Mouse (Mus musculus) kidney, postnatal 36 days (tissue): ENCODE measurements around the gene C2cd5.
"Not testable (repeated sequence)": the region's sequence is repeated elsewhere in the genome, so short reads cannot be mapped to it uniquely, and the experiment has no call there.

ENCODE experiments used
- DNase-seq, 2 experiments: peaks; one replicate each; pipeline ENCODE4 v3.0.0; 2021 to 2022; ENCODE audit warnings: mixed read lengths in 2 of 2

C2cd5 gene

DNA sequence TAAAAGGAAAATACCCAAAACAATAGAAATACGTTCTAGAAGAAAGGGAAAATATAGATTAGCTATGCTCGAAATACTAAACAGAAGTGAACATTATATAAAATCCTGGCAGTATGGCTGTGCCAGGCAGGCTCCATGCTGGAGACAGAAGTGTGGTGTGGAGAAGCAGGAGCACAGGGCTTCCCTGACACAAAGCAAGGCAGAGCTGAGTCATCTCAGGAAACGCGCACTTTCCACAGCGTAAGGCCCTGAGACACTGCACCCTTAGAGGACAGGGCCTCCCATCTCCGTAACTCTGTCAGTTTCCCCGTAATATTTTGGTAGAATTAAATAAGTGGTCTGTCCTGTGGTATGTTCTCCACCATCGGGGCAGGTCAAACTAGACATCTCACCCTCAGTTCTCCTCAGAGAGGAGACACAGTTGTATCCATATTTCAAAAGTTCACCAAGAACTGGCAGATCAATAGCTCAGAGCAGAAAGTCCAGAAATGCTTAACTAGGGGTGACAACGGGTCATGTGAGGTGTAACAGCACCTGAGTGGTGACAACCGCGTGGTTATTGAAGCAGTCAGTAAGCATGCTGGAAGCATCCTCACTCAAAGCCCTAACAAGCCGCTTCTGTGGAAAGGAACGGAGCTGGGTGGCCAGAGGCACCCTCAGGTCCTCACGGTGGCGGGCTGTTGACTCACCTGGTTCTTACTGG lies 87.3 kb downstream of the C2cd5 start:
- no peak for DNase-seq

DNA sequence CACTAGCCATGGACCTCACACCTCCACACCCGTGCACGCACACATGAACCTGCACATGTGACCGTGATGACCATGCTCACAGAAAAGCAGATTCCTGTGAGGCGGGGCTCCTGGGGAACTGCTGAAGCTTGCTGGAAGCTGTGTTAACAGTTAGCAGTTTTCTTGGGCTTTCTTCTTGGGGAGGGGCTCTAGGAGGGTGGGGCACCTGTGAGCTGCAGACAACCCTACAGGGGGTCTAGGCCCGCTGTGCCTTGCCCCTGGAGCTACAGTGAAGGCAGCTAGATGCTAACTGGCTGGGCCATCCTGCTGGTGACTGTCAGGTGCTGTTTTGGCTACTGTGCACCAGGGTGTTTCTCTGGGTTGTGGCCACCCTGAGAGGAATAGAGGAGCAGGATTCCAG lies 91.1 kb downstream of the C2cd5 start:
- no peak for DNase-seq

DNA sequence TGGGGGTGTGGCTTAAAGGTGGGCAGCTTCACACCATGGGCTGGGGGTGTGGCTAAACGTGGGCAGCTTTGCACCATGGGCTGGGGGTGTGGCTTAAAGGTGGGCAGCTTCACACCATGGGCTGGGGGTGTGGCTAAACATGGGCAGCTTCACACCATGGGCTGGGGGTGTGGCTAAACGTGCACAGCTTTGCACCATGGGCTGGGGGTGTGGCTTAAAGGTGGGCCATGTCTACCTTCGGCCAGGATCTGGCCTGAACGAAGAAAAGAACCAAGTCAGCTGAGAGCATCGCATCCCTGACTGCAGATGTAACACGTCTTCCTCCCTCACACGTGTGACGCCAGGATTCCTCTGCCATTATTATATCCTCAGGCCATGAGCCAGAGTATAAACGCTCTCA lies 94.7 kb downstream of the C2cd5 start:
- not testable (repeated sequence) for DNase-seq

DNA sequence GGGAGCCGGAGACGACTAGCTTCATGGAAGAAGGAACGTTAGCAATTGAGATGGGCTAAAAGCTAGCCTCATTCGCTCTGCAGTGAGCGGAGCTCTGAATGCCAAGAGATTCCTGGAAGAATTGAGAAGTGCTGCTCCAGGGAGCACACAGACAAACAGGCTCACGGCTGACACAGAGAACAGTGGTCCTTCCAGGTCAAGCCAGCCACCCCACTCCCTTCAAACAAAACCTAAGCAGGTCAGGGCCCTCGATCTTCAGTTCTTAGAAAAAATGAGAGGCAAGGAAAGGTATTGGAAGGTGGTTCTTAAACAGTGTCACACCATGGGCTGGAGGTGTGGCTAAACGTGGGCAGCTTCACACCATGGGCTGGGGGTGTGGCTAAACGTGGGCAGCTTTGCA lies 95.1 kb downstream of the C2cd5 start:
- no peak for DNase-seq

DNA sequence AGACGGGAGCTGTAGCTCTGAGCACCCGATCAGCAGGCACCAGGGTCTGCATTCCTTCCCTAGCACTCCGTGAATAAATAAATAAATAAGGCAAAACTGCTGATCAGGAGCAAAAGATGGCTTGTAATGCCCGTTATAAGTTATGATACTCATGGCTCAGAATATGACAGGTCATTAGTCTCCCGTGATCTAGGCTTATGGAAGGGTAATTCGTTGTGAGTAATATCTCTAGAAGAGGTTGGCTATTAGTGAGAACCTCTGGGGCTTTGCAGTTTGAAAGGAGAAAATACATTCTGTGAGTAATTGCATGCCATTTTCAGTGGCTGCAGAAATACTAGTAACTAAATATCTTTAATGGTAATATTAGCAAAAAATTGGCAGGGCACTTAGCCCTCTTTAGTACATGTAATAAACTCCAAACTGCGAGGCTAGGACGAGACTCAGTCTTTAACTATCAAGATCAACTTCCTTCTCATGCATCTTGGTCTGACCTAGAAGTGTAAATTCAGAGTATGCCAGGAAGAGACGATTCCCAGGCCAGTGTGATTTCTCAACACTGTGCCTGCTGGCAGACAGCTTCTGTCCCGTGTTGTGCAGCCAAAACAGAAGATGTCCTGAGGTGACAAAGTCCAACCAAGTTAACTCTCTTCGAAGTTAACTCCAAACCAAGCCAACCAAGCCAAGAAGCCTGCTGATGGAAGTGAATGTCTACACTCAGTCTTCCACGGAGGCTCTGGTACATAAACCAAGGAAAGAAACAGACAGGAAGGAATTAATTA lies 101.5 kb downstream of the C2cd5 start:
- peak; percentile 66 to 80 for DNase-seq

DNA sequence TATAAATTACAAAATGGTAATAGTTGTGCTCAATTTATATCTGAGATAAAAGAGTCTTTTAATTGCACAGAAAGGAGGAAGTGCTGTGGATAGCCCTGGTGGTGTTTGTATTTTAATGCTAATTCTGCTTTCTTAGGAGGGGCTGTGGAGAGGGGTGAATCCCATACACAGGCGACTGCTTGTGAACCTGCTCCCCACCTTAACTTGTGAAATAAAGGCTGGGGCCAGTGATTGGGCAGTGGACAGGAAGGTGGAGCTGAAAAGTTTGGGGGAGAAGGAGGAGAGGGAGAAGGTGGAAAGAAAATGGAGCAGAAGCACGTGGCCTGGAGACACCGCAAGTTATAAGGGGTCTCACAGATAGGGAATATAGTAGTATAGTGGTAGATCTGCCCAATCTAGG lies 103.1 kb downstream of the C2cd5 start:
- no peak for DNase-seq

DNA sequence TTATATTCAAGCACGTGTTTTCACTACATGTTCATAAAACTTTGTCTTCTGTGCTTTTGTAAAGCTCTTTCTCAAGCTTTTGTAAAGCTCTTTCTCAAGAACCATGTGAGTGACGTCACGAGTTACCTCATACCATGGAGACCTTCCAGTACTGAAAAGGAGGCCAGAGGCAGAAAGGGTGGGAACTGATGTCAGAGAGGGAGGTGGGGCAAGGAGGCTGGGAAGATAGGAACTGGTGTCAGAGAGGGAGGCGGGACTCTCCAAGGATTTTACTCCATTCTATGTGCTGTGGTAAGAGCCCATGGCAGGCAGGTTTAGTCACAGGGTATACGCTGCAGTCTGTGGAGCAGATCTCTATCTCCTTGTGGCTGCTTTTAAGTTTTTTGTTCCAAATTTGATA lies 104.4 kb downstream of the C2cd5 start:
- DNase-seq: no peak

DNA sequence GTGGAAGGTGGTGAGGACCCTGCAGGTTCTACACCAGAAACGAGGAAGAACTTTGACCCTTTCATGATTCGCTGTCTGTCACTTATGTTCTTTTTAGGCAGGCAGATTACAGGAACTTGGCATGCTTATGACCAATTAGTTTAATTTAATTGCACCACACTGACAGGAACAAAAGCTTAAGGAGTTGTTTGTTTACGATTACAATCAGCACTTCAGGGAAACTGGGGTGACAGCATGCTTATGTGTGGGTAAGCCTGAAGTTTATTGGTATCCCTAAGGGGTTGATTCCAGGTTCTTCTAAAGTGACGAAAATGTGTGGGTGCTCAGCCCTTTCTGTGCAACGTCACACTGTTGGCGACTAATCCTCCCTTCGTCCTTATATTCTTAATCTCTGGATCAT lies 105.1 kb downstream of the C2cd5 start:
- DNase-seq: no peak

DNA sequence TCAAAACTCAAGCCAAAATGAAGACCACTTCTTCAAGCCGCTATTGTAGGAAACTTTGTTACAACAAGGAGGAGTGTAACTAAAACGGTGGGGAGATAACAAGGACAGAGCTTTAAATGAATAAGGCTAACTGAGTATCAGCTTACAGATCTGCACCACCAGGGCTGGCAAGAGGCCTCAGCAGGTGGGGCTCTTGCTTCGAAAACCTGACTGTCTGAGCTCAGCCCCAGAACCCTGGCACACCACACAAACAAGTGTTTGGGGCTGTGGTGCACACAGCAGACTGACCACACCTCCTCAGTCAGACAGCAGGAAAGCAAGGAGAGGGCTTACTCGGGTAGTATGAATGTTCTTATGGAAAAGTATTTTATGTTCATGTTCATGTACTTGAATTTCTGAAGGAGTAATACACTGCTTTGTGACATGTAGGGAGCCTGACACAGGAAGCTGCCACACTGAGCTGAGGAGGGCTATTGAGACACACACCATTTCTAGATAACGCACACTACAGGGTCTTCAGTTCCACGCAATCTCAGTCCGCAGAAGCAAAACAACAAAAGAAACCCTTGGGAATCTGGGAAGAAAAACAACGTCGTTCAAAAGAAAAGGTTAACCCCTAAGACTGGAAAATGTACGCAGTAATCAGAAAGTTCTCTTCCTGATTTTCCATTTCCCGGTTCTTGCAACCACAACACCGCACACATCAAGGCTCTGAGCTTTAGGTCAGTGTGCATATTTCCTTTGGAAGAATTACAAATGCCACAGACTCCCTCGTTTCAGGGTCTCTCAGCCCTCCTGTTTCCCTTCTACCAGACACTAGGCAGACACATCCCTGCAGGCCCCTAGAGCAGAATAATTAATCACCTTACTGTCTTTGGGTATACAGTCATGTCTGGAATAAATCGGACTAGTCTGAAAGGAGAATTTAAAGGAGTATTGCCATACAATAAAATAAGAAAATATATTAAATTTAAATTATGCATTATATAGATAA lies 105.9 kb downstream of the C2cd5 start:
- DNase-seq: peak; percentile 10 to 37

DNA sequence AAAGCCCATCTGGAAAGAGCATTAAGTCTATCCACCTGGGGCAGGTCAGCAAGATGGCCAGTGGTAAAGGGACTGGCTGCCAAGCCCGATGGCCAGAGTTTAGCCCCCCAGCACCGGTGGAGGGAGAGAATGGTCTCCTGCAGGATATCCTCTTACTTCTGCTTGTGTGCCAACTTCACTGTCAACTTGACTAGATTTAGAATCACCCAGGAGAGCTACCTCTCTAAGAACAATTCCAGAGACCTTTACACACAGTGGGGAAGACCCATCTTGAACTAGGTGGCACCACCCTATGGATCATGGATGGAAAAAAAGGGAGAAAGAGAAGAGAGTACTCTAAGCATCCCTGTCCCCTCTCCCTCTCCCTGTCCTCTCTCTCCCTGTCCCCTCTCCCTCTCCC lies 107.0 kb downstream of the C2cd5 start:
- no peak for DNase-seq

DNA sequence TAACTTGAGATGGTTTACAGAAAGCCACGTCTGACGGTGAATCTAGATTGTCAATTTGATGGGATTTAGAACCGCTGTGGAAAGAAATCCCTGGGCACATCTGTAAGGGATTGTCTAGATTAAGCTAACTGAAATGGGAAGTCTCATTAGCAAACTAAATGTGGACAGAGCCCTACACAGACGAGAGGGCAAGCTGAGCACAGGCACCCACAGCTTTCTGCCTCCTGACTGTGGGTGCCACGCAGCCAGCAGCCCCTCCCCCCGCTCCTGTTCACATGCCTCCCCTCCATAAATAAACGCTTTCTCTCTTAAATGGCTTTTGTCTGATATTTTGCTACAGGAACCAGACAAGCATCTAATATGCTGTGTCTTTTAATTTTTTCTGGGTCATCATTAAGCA lies 107.8 kb downstream of the C2cd5 start:
- no peak for DNase-seq

DNA sequence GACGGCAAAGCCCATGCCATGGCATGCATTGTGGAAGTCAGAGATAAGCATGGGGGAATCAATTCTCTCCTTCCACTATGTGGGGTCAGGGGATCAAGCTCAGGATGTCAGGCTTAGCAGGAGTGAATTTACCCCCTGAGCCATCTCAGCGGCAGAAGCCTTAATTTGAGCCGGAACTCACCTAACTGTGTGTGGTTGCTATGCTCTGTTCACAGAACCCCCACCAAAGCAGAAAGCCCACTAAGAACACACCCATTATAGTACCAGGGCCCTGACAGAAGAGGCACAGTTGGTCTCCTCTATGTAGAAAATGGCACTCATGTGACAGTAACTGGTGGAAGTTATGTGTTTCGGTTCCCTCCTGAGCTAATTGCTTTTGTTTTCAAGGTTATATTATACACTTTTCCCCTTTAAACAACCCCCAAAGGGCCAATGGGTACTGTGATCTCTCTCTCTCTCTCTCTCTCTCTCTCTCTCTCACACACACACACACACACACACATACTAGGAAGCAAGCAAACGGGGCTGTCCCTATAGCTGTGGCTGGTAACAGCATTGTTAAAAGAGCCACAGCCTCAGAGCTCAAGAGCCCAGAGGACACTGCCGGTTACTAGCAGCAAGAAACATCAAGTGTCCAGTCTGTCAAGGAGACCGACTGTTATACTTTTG lies 108.4 kb downstream of the C2cd5 start:
- DNase-seq: no peak

DNA sequence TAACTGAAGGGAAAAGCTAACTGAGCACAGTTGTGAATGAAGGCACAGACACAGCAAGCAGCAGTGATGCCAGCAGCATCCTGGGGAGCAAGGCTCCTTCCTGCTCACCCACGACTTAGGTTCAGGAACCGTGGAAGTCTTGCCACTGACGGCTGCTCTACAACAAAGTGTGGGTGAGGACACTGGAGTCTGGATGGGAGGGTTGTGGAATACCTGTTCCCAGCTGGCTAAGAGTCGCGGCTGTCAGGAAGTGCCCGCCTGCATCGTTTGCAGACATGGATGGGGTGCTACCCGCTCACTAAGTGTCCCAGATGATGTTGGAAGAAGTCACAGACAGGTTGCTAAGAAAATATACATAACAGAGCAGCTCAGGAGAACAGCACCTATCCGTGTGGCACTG lies 109.4 kb downstream of the C2cd5 start:
- DNase-seq: no peak

DNA sequence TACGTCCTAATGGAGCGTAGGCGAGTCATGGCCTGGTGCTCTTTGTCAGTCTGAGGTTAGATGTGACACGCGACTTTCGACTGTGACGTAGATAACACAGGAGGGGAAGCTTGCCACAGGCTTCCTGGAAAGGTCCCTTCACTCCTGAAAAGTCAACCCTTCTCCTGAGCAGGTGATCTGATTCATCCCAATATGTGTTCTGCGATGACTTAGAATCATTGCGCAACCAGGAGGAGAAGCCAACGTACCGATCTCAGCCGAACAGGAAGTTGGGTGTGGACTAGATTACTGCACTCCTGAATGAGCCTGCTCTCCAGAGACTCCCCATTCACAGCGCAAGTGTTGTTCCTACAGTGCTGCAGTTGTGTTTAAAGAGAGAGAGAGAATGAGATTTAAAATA lies 110.4 kb downstream of the C2cd5 start:
- DNase-seq: no peak

DNA sequence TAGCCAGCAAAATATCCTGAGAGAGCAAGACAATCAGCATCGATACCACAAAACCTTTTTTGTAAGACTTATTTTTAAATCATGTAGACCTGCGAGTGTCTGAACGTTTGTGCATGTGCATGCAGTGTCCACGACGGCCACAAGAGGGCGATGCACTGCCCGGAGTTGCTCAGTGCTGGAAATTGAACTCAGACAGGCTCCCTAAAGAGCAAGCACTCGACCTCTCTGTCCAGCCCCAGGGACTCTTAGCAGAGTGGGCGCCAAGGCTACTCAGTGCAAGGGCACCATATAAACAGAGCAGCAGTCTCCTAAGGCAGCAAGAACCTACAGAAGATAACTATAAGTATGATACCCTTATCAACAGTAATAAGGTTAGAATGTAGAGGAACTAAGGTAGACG lies 111.2 kb downstream of the C2cd5 start:
- DNase-seq: peak; percentile 61 to 88

DNA sequence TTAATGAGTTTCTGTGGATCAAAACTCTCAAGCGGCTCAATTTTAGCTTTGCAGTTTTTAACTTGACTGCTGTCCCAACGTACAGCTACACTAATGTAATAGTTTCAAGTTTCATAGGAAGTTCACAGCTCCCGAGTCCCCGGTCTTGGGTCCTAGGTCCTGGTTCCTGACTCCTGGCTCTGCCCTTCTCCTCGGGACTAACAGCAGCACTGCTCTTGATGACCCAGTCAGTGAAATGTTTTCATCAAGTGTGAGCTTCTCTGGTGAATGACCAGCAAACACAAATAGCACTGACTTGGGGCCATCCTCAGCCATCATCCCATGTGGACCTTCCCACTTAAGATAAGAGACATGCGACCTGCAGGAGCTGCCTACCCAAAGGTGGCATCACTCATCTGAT lies 111.7 kb downstream of the C2cd5 start:
- DNase-seq: no peak

DNA sequence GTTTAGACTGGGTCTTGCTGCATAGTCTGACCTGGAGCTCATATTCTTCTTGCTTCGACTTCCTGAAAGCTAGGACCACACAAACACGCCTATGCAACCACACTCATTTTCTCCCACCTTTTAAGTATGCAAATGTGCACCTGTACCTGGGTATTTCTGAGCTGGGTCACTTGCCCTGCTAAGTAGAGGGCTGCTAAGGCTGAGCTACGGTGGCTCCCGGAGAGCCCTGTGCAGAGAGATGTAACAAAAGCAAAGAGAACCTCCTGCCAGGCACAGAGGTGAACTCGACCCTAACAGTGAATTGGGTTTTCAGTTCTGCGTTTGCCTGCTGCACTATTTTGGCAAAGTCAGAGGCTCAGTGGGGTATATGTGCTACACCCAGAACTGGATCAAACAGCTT lies 112.3 kb downstream of the C2cd5 start:
- no peak for DNase-seq

DNA sequence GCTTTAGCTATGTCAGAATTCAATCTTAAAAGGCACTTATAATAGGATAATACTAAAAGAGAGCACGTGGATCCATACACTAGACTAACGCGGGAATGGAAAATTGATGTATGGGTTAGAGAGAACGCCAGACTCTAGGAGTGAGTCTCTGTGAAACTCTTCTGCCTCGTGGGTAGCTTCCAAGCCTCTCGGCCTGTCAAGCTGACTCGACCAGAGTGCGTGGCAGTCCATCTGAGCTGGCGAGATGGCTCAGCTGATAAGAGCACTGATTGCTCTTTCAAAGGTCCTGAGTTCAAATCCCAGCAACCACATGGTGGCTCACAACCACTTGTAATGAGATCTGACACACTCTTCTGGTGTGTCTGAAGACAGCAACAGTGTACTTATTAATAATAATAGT lies 113.2 kb downstream of the C2cd5 start:
- DNase-seq: not testable (repeated sequence)

DNA sequence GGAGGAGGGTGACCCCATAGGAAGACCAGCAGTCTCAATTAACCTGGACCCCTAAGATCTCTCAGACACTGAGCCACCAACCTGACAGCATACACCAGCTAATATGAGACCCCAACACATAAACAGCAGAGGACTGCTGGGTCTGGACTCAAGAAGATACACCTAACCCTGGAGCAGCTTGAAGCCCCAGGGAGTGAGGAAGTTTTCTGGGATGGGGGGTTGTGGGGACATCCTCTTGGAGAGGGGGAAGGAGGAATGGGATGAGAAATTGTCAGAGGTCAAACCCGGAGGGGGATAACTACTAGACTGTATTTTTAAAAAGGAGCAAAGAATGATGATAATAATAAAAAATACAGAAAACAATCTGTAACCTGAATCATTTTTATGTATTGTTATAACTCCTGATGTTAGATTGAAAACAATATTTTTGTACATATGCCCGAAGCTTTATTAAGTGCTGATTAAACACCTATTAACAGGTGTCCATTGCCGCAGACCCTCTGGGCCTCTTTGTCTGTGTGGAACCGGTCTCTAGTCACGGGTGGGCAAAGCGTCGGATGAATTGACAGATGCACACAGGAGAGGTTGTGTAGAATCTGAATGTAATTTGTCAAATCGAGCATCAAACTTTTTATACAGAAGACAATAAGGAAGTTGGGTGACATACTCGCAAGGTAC lies 114.2 kb downstream of the C2cd5 start:
- DNase-seq: not testable (repeated sequence)

DNA sequence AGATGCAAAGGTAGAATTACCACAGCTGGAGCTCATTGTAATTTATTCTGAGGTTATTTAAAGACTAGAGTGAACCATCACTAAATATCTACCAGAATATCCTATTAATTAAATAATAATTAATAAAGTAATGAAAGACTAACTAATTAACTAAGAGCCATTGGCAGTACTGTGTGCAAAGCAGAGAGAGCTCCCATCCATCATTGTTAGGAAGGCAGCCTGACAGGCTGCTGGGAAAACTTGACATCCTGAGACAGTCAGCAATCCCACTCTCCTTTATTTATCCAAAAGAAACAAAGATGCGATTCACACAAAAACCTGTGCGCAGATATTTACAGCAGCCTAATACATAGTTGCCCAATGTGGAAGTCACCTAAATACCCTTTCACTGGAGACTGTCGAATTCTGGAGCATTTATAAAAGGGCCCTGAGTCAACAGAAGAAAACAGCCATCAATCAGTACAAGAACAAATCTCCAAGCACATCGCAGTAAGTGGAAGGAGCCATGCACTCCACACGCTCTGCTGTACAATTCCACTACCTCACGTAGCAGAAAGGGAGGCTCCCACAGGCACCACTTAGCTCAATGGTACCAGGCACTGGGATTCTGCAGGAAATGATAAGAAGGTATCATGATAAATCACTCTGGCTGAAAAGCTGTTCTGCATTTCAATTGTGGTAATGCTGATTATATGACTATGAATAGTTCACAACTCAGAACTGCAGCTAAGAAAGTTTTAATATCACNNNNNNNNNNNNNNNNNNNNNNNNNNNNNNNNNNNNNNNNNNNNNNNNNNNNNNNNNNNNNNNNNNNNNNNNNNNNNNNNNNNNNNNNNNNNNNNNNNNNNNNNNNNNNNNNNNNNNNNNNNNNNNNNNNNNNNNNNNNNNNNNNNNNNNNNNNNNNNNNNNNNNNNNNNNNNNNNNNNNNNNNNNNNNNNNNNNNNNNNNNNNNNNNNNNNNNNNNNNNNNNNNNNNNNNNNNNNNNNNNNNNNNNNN lies 120.0 kb downstream of the C2cd5 start:
- no peak for DNase-seq

DNA sequence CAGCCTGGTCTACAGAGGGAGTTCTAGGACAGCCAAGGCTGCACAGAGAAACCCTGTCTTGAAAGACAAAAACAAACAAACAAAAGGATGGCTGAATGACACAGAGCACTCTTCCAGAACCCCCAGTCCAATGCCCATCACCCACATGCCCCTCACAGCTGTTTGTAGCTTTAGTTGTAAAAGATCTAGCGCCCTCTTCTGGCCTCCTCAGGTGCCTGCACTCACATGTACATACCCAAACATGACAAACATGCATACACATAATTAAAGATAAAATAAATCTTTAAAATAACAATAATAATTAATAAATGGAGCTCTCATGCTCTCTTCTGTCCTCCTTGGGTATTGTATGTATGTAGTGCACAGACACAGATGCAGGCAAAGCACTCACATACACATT lies 122.7 kb downstream of the C2cd5 start:
- no peak for DNase-seq
